Mouse (Mus musculus) leukemia stem cell, adult 10-12 weeks (primary cell): ENCODE data around the gene A1cf. TPM values are rescaled to one million over a fixed set of nuclear protein-coding genes. Genes with fewer than 3 reads are reported as not detected.

ENCODE experiments used
- polyA plus RNA-seq: library from polyadenylated mRNA; stranded (reverse); fragments of >175 nt; gene quantifications from 2 replicates; pipeline ENCODE4 v1.2.3, GENCODE M21; 2012; ENCODE audit warnings: low replicate concordance

The A1cf gene
- not detected in 2 replicates for polyA plus RNA-seq

DNA sequence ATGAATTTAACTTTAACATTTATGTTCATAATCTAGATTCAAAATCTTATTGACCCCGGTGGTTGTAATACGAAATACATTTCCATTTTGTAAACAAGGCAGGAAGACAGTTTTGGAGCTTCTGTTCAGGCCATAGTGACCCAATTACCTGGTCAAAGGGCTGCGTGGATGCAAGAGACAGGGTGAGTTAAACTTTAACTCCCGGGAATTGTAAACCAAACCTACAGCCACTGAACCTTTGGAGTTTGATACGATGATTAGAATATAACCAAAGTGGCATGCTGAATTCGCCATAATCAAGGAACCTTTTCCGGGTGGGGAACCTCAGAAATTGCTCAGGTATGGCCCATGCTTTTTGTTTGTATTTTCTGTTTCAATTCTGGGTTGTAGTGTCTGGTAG, at the start of gene A1cf:
A1cf (plus strand) TSS at position 244 of the 400 bp plus-strand sequence.

Other genes with a start within 250 kb of the A1cf start
- gene Prkg1, start 103.7 kb upstream of the A1cf start, polyA plus RNA-seq = 0.06 TPM in 1 of 2 replicates, not detected in the other
- gene Asah2, start 239.4 kb downstream of the A1cf start, polyA plus RNA-seq = 0.35 and 1.1 TPM in 2 replicates